Mouse (Mus musculus): Measurements from ENCODE around the gene Tmem145.

GRCm38 (mm10) chr7:25339329-25339728 lies 33.4 kb downstream of the Tmem145 start:
- TF ChIP-seq CTCF (IDR thresholded peaks at IDR 0.05; ENCODE audit: borderline replicate concordance, insufficient read depth, low read depth, low read length) (no peak), POLR2A (IDR thresholded peaks at IDR 0.05; ENCODE audit: borderline replicate concordance, insufficient read depth, low read length) (no peak)

All from cerebellum, adult 2 months (tissue).